Comparison of ENCODE assay signal across 8 mouse cellular contexts in genomic region chr11:101009888-101010784, GRCm38 (mm10). TPM values are rescaled to one million over a fixed set of nuclear protein-coding genes. Genes with fewer than 3 reads are reported as not detected.
DNase-seq lines count a peak whose midpoint lies in the region; ATAC-seq and TF ChIP-seq lines count a peak whose summit lies in the region.

No protein-coding gene starts in this region.

- H3K9me3 ChIP-seq in forebrain, embryonic 10.5 days = no peaks in the 10 kb centered on the region
- H3K9me3 ChIP-seq in intestine, postnatal 0 days (ENCODE audit: control insufficient read depth) = no peaks in the 10 kb centered on the region
- H3K9me3 ChIP-seq in stomach, embryonic 15.5 days = no peaks in the 10 kb centered on the region

- TF ChIP-seq CTCF in bone marrow macrophage, adult 2 months (IDR thresholded peaks at IDR 0.05; ENCODE audit: low read depth, low read length) = no peak
- peak; percentile 25; the same call in 1 of the 2 replicates for TF ChIP-seq CTCF in intestine, postnatal 0 days (IDR thresholded peaks at IDR 0.05; ENCODE audit: low read depth)

- H3K27ac ChIP-seq in bone marrow macrophage, adult 2 months (ENCODE audit: insufficient read depth, low read depth, low read length) = peak overlapping the region; percentile 79
- peak overlapping the region; percentile 89 for H3K27ac ChIP-seq in forebrain, embryonic 10.5 days
- H3K27ac ChIP-seq in intestine, postnatal 0 days (ENCODE audit: low read depth, low read length) = peak overlapping the region; percentile 90
- peak overlapping the region; percentile 70 for H3K27ac ChIP-seq in stomach, embryonic 15.5 days

- peak; percentile 47 to 48 for DNase-seq in right cerebral cortex, adult 2 months (ENCODE audit: low spot score in 2 of 2)
- DNase-seq in right cerebral cortex, postnatal 14 days = no peak
- no peak for DNase-seq in forebrain, embryonic 10.5 days (ENCODE audit: extremely low spot score, low spot score)
- peak; percentile 32 for DNase-seq in lung, postnatal 36 days
- DNase-seq in right cerebral cortex, postnatal 36 days (ENCODE audit: low spot score in 2 of 2) = no peak

- no peaks in the 10 kb centered on the region; the same call in 1 of the 2 replicates for H3K27me3 ChIP-seq in forebrain, embryonic 10.5 days (ENCODE audit: poor library complexity, severe bottlenecking)
- H3K27me3 ChIP-seq in intestine, postnatal 0 days (replicated peaks; ENCODE audit: control insufficient read depth, insufficient read depth, low read length) = no peaks in the 10 kb centered on the region
- H3K27me3 ChIP-seq in stomach, embryonic 15.5 days (replicated peaks) = no peaks in the 10 kb centered on the region

- peaks cover 29% of the 10 kb centered on the region for H3K36me3 ChIP-seq in forebrain, embryonic 10.5 days (replicated peaks)
- peaks cover 11% of the 10 kb centered on the region; the same call in 1 of the 2 replicates for H3K36me3 ChIP-seq in intestine, postnatal 0 days (ENCODE audit: control insufficient read depth, insufficient read depth)
- H3K36me3 ChIP-seq in stomach, embryonic 15.5 days = peaks cover 3% of the 10 kb centered on the region; the same call in 1 of the 2 replicates

- 16% methylated on average over 29 of the region's 29 CpGs for whole genome bisulfite sequencing in forebrain, embryonic 10.5 days
- WGBS in intestine, postnatal 0 days = 6% methylated on average over 29 of the region's 29 CpGs
- 6% methylated on average over 29 of the region's 29 CpGs for WGBS in stomach, embryonic 15.5 days

- no peak for ATAC-seq in intestine, postnatal 0 days
- peak; percentile 60; the same call in 1 of the 2 replicates for ATAC-seq in stomach, embryonic 15.5 days (ENCODE audit: insufficient read depth, low FRiP score, low read depth)

- peak overlapping the region; percentile 85 for H3K9ac ChIP-seq in intestine, postnatal 0 days (ENCODE audit: low read depth, low read length)
- H3K9ac ChIP-seq in stomach, embryonic 15.5 days = peak overlapping the region; percentile 51

- no peak for TF ChIP-seq POLR2A in bone marrow macrophage, adult 2 months (IDR thresholded peaks at IDR 0.05; ENCODE audit: borderline replicate concordance, low read depth, low read length)

- peak overlapping the region; percentile 74 for H3K4me2 ChIP-seq in intestine, postnatal 0 days (replicated peaks; ENCODE audit: low read depth)
- peak overlapping the region; percentile 79 for H3K4me2 ChIP-seq in stomach, embryonic 15.5 days

- peak overlapping the region; percentile 76 for H3K4me3 ChIP-seq in bone marrow macrophage, adult 2 months (ENCODE audit: insufficient read depth, low read length)
- H3K4me3 ChIP-seq in forebrain, embryonic 10.5 days = peak overlapping the region; percentile 74
- H3K4me3 ChIP-seq in intestine, postnatal 0 days (ENCODE audit: low read depth, low read length) = peak overlapping the region; percentile 69
- H3K4me3 ChIP-seq in stomach, embryonic 15.5 days (replicated peaks) = peak overlapping the region; percentile 57

- peaks cover 22% of the 10 kb centered on the region for H3K4me1 ChIP-seq in bone marrow macrophage, adult 2 months (ENCODE audit: control insufficient read depth, insufficient read depth, low read length)
- peaks cover 24% of the 10 kb centered on the region for H3K4me1 ChIP-seq in forebrain, embryonic 10.5 days
- H3K4me1 ChIP-seq in intestine, postnatal 0 days (replicated peaks; ENCODE audit: control insufficient read depth, insufficient read depth, low read length) = no peaks in the 10 kb centered on the region; the same call in 1 of the 2 replicates
- peaks cover 12% of the 10 kb centered on the region; the same call in 1 of the 2 replicates for H3K4me1 ChIP-seq in stomach, embryonic 15.5 days

RNA-seq across cellular contexts. Expression of gene Atp6v0a1, which starts 0.9 kb away (rescaled TPM):
- polyA plus RNA-seq in bone marrow macrophage, adult 2 months (2012; ENCODE audit: insufficient read depth, insufficient read length, missing spikeins) = 163 and 186 TPM in 2 replicates
- 34.5 and 36.9 TPM in 2 replicates for polyA plus RNA-seq in forebrain, embryonic 10.5 days (2016; fragmentation: Nextera tagmentation; extraction: Ambion mirVana)
- 62.1 and 67.2 TPM in 2 replicates for polyA plus RNA-seq in intestine, postnatal 0 days (2015; fragmentation: Nextera tagmentation; extraction: Ambion mirVana)
- 36.6 and 39.7 TPM in 2 replicates for polyA plus RNA-seq in stomach, embryonic 15.5 days (2015; fragmentation: Nextera tagmentation; extraction: Ambion mirVana)

RNA-seq across cellular contexts. Expression of gene Cavin1, which starts 39.4 kb away (rescaled TPM):
- polyA plus RNA-seq in bone marrow macrophage, adult 2 months (2012; ENCODE audit: insufficient read depth, insufficient read length, missing spikeins) = 3.8 and 4.1 TPM in 2 replicates
- 16.1 and 16.6 TPM in 2 replicates for polyA plus RNA-seq in forebrain, embryonic 10.5 days (2016; fragmentation: Nextera tagmentation; extraction: Ambion mirVana)
- polyA plus RNA-seq in intestine, postnatal 0 days (2015; fragmentation: Nextera tagmentation; extraction: Ambion mirVana) = 191 and 207 TPM in 2 replicates
- 306 and 329 TPM in 2 replicates for polyA plus RNA-seq in stomach, embryonic 15.5 days (2015; fragmentation: Nextera tagmentation; extraction: Ambion mirVana)

RNA-seq across cellular contexts. Expression of gene Naglu, which starts 59.7 kb away (rescaled TPM):
- 59.5 and 64.3 TPM in 2 replicates for polyA plus RNA-seq in bone marrow macrophage, adult 2 months (2012; ENCODE audit: insufficient read depth, insufficient read length, missing spikeins)
- polyA plus RNA-seq in forebrain, embryonic 10.5 days (2016; fragmentation: Nextera tagmentation; extraction: Ambion mirVana) = 8.2 and 9.3 TPM in 2 replicates
- 25.6 and 25.8 TPM in 2 replicates for polyA plus RNA-seq in intestine, postnatal 0 days (2015; fragmentation: Nextera tagmentation; extraction: Ambion mirVana)
- 17.0 and 17.9 TPM in 2 replicates for polyA plus RNA-seq in stomach, embryonic 15.5 days (2015; fragmentation: Nextera tagmentation; extraction: Ambion mirVana)

Comparison
In these comparisons a context has a peak if more than half of its experiments do, and no peak if none do; other contexts are left out.
1. DNase-seq: peak in right cerebral cortex, adult 2 months (2 of 2) and lung, postnatal 36 days (single experiment); none in right cerebral cortex, postnatal 14 days (single experiment), forebrain, embryonic 10.5 days (single experiment) and right cerebral cortex, postnatal 36 days (0 of 2).
2. RNA of gene Cavin1, which starts 39.4 kb away (polyA plus RNA-seq): 306 to 329 TPM in stomach, embryonic 15.5 days and 191 to 207 TPM in intestine, postnatal 0 days; 16.1 to 16.6 TPM in forebrain, embryonic 10.5 days and 3.8 to 4.1 TPM in bone marrow macrophage, adult 2 months; every median in the first group is over 10 times any median in the second.
3. Peak in every context shown above with its lines, with median percentiles within 50 percentile points of each other: H3K27ac ChIP-seq and H3K4me3 ChIP-seq.